Mouse (Mus musculus) stomach, postnatal 0 days (tissue): ENCODE measurements around the gene Dnase1l1.

Experiments
- CTCF ChIP-seq: IDR thresholded peaks from 2 replicates; pipeline ENCODE4 v1.5.1; 2016; ENCODE audit warnings: antibody characterized with exemption, low read depth, mild to moderate bottlenecking, moderate library complexity
- EP300 ChIP-seq: optimal IDR thresholded peaks from 2 replicates; pipeline ENCODE3; 2016; ENCODE audit warnings: antibody characterized with exemption

DNA sequence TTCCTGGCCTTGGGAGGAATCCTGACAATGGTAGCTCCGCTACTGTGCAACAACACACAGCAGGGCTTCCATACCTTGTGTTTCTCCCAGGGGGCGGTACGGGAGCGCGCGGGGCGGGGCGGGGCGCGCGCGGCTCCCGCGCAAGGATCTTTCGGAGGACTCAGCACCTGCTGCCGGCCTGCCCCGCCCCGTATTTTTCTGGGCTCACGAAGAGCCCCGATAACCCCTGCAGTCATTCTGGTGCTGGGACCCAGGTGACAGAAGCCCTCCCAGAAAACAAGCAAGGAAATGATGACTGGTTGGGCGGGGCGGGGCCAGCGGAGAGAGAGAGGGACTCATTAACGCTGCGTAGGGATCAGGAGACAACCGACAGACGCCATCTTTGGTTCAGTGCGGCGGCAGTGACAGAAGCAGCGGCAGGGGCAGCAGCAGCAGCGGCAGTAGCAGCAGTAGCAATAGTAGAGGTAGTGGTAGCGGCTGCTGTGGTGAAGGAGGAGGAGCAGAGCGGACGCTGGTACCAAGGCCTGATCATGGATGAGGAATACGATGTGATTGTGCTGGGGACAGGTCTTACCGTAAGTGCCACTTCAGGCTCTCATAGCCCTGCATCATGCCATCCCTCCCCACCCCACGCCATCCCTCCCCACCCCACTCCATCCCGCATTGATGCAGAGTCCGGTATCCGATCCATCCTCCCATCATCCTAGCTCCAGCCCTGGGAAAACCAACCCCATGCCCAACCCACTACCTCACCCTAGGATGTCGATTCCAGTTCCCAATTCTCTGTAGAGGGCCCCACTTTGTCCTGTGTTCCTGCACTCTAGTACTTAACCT, 22.9 kb upstream of the Dnase1l1 start, which contains the start of gene Gdi1:
- TF ChIP-seq CTCF (peak; percentile 59), EP300 (peak; percentile 76)
